7 mouse cellular contexts compared by ENCODE assay signal in genomic region chr1:60042398-60042795, GRCm38 (mm10). TPM values are rescaled to one million over a fixed set of nuclear protein-coding genes. Genes with fewer than 3 reads are reported as not detected.
DNase-seq lines count a peak whose midpoint lies in the region; ATAC-seq and TF ChIP-seq lines count a peak whose summit lies in the region.

No protein-coding gene starts in this region.

- no peak for TF ChIP-seq POLR2A in bone marrow macrophage, adult 2 months (IDR thresholded peaks at IDR 0.05; ENCODE audit: borderline replicate concordance, low read depth, low read length)

- H3K36me3 ChIP-seq in embryonic facial prominence, embryonic 15.5 days: no peaks in the 10 kb centered on the region
- H3K36me3 ChIP-seq in intestine, embryonic 16.5 days (ENCODE audit: control insufficient read depth, insufficient read depth, low read length): no peaks in the 10 kb centered on the region
- no peaks in the 10 kb centered on the region for H3K36me3 ChIP-seq in neural tube, embryonic 14.5 days (ENCODE audit: control insufficient read depth, insufficient read depth, low read length)

- WGBS in embryonic facial prominence, embryonic 15.5 days: 2% methylated on average over 19 of the region's 19 CpGs
- 3% methylated on average over 19 of the region's 19 CpGs for WGBS in intestine, embryonic 16.5 days
- 2% methylated on average over 19 of the region's 19 CpGs for WGBS in neural tube, embryonic 14.5 days

- peak overlapping the region; percentile 45 for H3K9ac ChIP-seq in embryonic facial prominence, embryonic 15.5 days
- H3K9ac ChIP-seq in intestine, embryonic 16.5 days (ENCODE audit: low read depth, low read length): peak overlapping the region; percentile 69
- peak overlapping the region; percentile 80 for H3K9ac ChIP-seq in neural tube, embryonic 14.5 days (replicated peaks; ENCODE audit: low read depth, low read length)

- no peak for TF ChIP-seq CTCF in bone marrow macrophage, adult 2 months (IDR thresholded peaks at IDR 0.05; ENCODE audit: low read depth, low read length)

- H3K4me1 ChIP-seq in bone marrow macrophage, adult 2 months (ENCODE audit: control insufficient read depth, insufficient read depth, low read length): no peaks in the 10 kb centered on the region
- peaks cover 5% of the 10 kb centered on the region; the same call in 1 of the 2 replicates for H3K4me1 ChIP-seq in embryonic facial prominence, embryonic 15.5 days
- H3K4me1 ChIP-seq in intestine, embryonic 16.5 days (ENCODE audit: control insufficient read depth, insufficient read depth, low read length): peaks cover 5% of the 10 kb centered on the region; the same call in 1 of the 2 replicates
- H3K4me1 ChIP-seq in neural tube, embryonic 14.5 days (ENCODE audit: control insufficient read depth, insufficient read depth, low read length): 0 out of 2 replicates have a peak, but pooled peaks cover 3% of the 10 kb centered on the region

- H3K27me3 ChIP-seq in embryonic facial prominence, embryonic 15.5 days: peaks cover 15% of the 10 kb centered on the region
- H3K27me3 ChIP-seq in intestine, embryonic 16.5 days (replicated peaks; ENCODE audit: control insufficient read depth, insufficient read depth, low read length): peaks cover 11% of the 10 kb centered on the region
- no peaks in the 10 kb centered on the region for H3K27me3 ChIP-seq in neural tube, embryonic 14.5 days (ENCODE audit: control insufficient read depth, insufficient read depth, low read length)

- peak overlapping the region; percentile 87 for H3K4me3 ChIP-seq in bone marrow macrophage, adult 2 months (ENCODE audit: insufficient read depth, low read length)
- peak overlapping the region; percentile 73 for H3K4me3 ChIP-seq in embryonic facial prominence, embryonic 15.5 days (replicated peaks)
- peak overlapping the region; percentile 72 for H3K4me3 ChIP-seq in intestine, embryonic 16.5 days (ENCODE audit: low read length)
- peak overlapping the region; percentile 82 for H3K4me3 ChIP-seq in neural tube, embryonic 14.5 days (ENCODE audit: low read depth, low read length)

- ATAC-seq in embryonic facial prominence, embryonic 15.5 days (ENCODE audit: insufficient number of reproducible peaks, low FRiP score, low TSS enrichment, low read depth): no peak
- ATAC-seq in intestine, embryonic 16.5 days: no peak
- peak; percentile 50 for ATAC-seq in neural tube, embryonic 14.5 days (ENCODE audit: low read depth)

- H3K4me2 ChIP-seq in embryonic facial prominence, embryonic 15.5 days (replicated peaks): peak overlapping the region; percentile 96
- H3K4me2 ChIP-seq in intestine, embryonic 16.5 days (ENCODE audit: low read depth, low read length): peak overlapping the region; percentile 99
- peak overlapping the region; percentile 81 for H3K4me2 ChIP-seq in neural tube, embryonic 14.5 days (ENCODE audit: low read depth, low read length)

- H3K27ac ChIP-seq in bone marrow macrophage, adult 2 months (ENCODE audit: insufficient read depth, low read depth, low read length): no peak overlapping the region
- no peak overlapping the region for H3K27ac ChIP-seq in embryonic facial prominence, embryonic 15.5 days (replicated peaks)
- H3K27ac ChIP-seq in intestine, embryonic 16.5 days (ENCODE audit: low read length): no peak overlapping the region
- peak overlapping the region; percentile 73 for H3K27ac ChIP-seq in neural tube, embryonic 14.5 days (ENCODE audit: low read depth, low read length)

- H3K9me3 ChIP-seq in embryonic facial prominence, embryonic 15.5 days (replicated peaks): no peaks in the 10 kb centered on the region
- no peaks in the 10 kb centered on the region for H3K9me3 ChIP-seq in intestine, embryonic 16.5 days (ENCODE audit: control insufficient read depth, low read length)
- no peaks in the 10 kb centered on the region for H3K9me3 ChIP-seq in neural tube, embryonic 14.5 days (ENCODE audit: control insufficient read depth, low read length)

- peak; percentile 24 to 26 for DNase-seq in layer of hippocampus, postnatal 10 days (ENCODE audit: low spot score in 2 of 2)
- no peak for DNase-seq in layer of hippocampus, adult 8-10 months (ENCODE audit: low spot score in 2 of 2)
- no peak for DNase-seq in ovary, adult 18-20 months (ENCODE audit: low spot score)

RNA-seq across cellular contexts. Expression of gene Ica1l, which starts 0.6 kb away (rescaled TPM):
- 10 to 100 TPM; 41.3 to 43.4 TPM for total RNA-seq in layer of hippocampus, postnatal 10 days (2021)
- total RNA-seq in layer of hippocampus, adult 8-10 months (2022): 10 to 100 TPM; 34.3 to 38.9 (median 36.1) TPM
- not detected in 2 replicates for polyA plus RNA-seq in bone marrow macrophage, adult 2 months (2012; ENCODE audit: insufficient read depth, insufficient read length, missing spikeins)
- 1.4 and 1.5 TPM in 2 replicates for polyA plus RNA-seq in embryonic facial prominence, embryonic 15.5 days (2015; fragmentation: Nextera tagmentation; extraction: Ambion mirVana)
- 0.64 and 0.80 TPM in 2 replicates for polyA plus RNA-seq in intestine, embryonic 16.5 days (2015; fragmentation: Nextera tagmentation; extraction: Ambion mirVana)
- polyA plus RNA-seq in neural tube, embryonic 14.5 days (2014; fragmentation: Nextera tagmentation; extraction: Ambion mirVana): 50.2 and 60.2 TPM in 2 replicates

RNA-seq across cellular contexts. Expression of gene Carf, which starts 55.6 kb away (rescaled TPM):
- 10 to 100 TPM; 23.8 to 25.7 TPM for total RNA-seq in layer of hippocampus, postnatal 10 days (2021)
- 10 to 100 TPM; 22.2 to 33.6 (median 24.8) TPM for total RNA-seq in layer of hippocampus, adult 8-10 months (2022)
- polyA plus RNA-seq in bone marrow macrophage, adult 2 months (2012; ENCODE audit: insufficient read depth, insufficient read length, missing spikeins): 8.8 and 11.2 TPM in 2 replicates
- polyA plus RNA-seq in embryonic facial prominence, embryonic 15.5 days (2015; fragmentation: Nextera tagmentation; extraction: Ambion mirVana): 6.2 and 7.4 TPM in 2 replicates
- polyA plus RNA-seq in intestine, embryonic 16.5 days (2015; fragmentation: Nextera tagmentation; extraction: Ambion mirVana): 3.5 and 4.5 TPM in 2 replicates
- 11.7 and 12.2 TPM in 2 replicates for polyA plus RNA-seq in neural tube, embryonic 14.5 days (2014; fragmentation: Nextera tagmentation; extraction: Ambion mirVana)

RNA-seq across cellular contexts. Expression of gene Wdr12, which starts 56.0 kb away (rescaled TPM):
- total RNA-seq in layer of hippocampus, postnatal 10 days (2021): 10 to 100 TPM; 31.2 to 33.3 TPM
- 10 to 100 TPM; 34.0 to 40.8 (median 34.6) TPM for total RNA-seq in layer of hippocampus, adult 8-10 months (2022)
- 12.9 and 13.1 TPM in 2 replicates for polyA plus RNA-seq in bone marrow macrophage, adult 2 months (2012; ENCODE audit: insufficient read depth, insufficient read length, missing spikeins)
- 39.6 and 41.1 TPM in 2 replicates for polyA plus RNA-seq in embryonic facial prominence, embryonic 15.5 days (2015; fragmentation: Nextera tagmentation; extraction: Ambion mirVana)
- 44.9 and 50.1 TPM in 2 replicates for polyA plus RNA-seq in intestine, embryonic 16.5 days (2015; fragmentation: Nextera tagmentation; extraction: Ambion mirVana)
- 46.8 and 47.6 TPM in 2 replicates for polyA plus RNA-seq in neural tube, embryonic 14.5 days (2014; fragmentation: Nextera tagmentation; extraction: Ambion mirVana)

Comparison
In these comparisons a context has a peak if more than half of its experiments do, and no peak if none do; other contexts are left out.
1. DNase-seq: peak in layer of hippocampus, postnatal 10 days (2 of 2); none in layer of hippocampus, adult 8-10 months (0 of 2) and ovary, adult 18-20 months (single experiment).
2. RNA of gene Ica1l, which starts 0.6 kb away (polyA plus RNA-seq): 50.2 to 60.2 TPM in neural tube, embryonic 14.5 days; 1.4 to 1.5 TPM in embryonic facial prominence, embryonic 15.5 days, 0.64 to 0.80 TPM in intestine, embryonic 16.5 days and not detected in bone marrow macrophage, adult 2 months; every median in the first group is over 10 times any median in the second.
3. Peak in every context shown above with its lines, with median percentiles within 50 percentile points of each other: H3K4me3 ChIP-seq, H3K4me2 ChIP-seq and H3K9ac ChIP-seq.